Mouse (Mus musculus) CH12F3 (cell line): ENCODE measurements around the gene Asb16.

Experiments
- in situ Hi-C: fragments of 300-500 bp; cut with MboI; formaldehyde crosslinking; loops from 2 replicates; pipeline ENCODE4 v1.14.3; 2020; ENCODE audit warnings: low sequenced_read_pairs

Gene Asb16

GRCm38 (mm10) chr11:102327250-102327649 lies 58.7 kb downstream of the Asb16 start:
- in situ Hi-C loops, result no loop called here

- in situ Hi-C loops, result no loop called here
Observed at GRCm38 (mm10) chr11:102327839-102328238, 59.3 kb downstream of the Asb16 start.
